Comparison of ENCODE assay signal across 18 mouse cellular contexts in the genomic region with DNA sequence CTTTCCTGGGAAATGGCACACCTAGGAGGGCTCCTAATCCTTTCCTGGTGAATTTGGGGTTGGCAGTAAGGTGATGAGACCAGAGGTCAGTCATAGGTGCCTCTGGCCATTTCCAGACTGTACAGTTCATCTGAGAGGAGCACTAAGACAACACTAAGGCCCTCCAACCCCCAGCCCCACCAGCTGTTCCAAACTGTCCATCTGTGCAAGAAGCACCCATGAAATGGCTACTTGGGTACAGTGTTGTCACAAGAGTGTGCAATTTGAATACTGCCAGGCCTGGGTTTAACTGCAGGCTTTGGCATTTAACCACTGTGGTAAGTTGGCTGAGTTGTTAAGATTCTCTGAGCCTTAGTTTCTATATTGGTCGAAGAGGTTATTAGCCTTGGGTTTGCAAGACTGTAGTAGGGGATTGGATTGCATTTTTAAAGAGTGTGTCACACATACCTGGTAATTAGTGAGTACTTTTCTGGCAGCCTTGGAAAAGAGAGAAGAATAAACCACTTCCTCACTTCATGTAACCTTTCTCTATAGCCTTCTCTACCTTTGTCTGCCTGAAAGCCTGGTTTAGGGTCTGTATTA. TPM values are rescaled to one million over a fixed set of nuclear protein-coding genes. Genes with fewer than 3 reads are reported as not detected.
DNase-seq lines count a peak whose midpoint lies in the region; ATAC-seq and TF ChIP-seq lines count a peak whose summit lies in the region.
"Had no signal": no experiment of that assay in that cellular context is flagged by ENCODE, and none has a peak within 500 bp of the region (broad histone marks: within the 10 kb centered on the region; RNA-seq: fewer than 3 reads in every experiment).

No protein-coding gene starts in this region.

- H3ac ChIP-seq in C2C12 (ENCODE audit: control insufficient read depth, insufficient read length, low read depth): no peak overlapping the region
- H3ac ChIP-seq in myocyte (ENCODE audit: control insufficient read depth, insufficient read length): no peak overlapping the region

- 0 out of 2 replicates have a peak overlapping the region, but pooled peaks have one; percentile 11 for H3K27ac ChIP-seq in heart, embryonic 10.5 days
- H3K27ac ChIP-seq in thymus, adult 2 months (ENCODE audit: control insufficient read depth, insufficient read depth, low read length): no peak overlapping the region
- H3K27ac ChIP-seq: forebrain, embryonic 13.5 days; hindbrain, embryonic 14.5 days; intestine, embryonic 15.5 days had no signal

- H3K9me3 ChIP-seq in heart, embryonic 10.5 days: no peaks in the 10 kb centered on the region
- H3K9me3 ChIP-seq: forebrain, embryonic 13.5 days; intestine, embryonic 15.5 days had no signal

- no peaks in the 10 kb centered on the region for H3K27me3 ChIP-seq in heart, embryonic 10.5 days (ENCODE audit: insufficient read depth, poor library complexity, severe bottlenecking)
- H3K27me3 ChIP-seq in C2C12 (ENCODE audit: control insufficient read depth, insufficient read depth, insufficient read length) (no peaks in the 10 kb centered on the region), Patski (no peaks in the 10 kb centered on the region), myocyte (ENCODE audit: control insufficient read depth, insufficient read depth, insufficient read length) (no peaks in the 10 kb centered on the region)
- no peaks in the 10 kb centered on the region for H3K27me3 ChIP-seq in thymus, adult 2 months (ENCODE audit: control insufficient read depth, insufficient read depth, low read length)
- H3K27me3 ChIP-seq: forebrain, embryonic 13.5 days; intestine, embryonic 15.5 days had no signal

- TF ChIP-seq CTCF in C2C12 (IDR thresholded peaks at IDR 0.05; ENCODE audit: control insufficient read depth, insufficient read depth, insufficient read length): no peak
- no peak for TF ChIP-seq CTCF in Patski (IDR thresholded peaks at IDR 0.05)
- no peak for TF ChIP-seq CTCF in thymus, adult 2 months (IDR thresholded peaks at IDR 0.05; ENCODE audit: borderline replicate concordance, control insufficient read depth, extremely low read depth, insufficient read depth, low read length, poor library complexity)

- ATAC-seq in Patski: peak; percentile 70
- ATAC-seq: forebrain, embryonic 13.5 days; intestine, embryonic 15.5 days had no signal

- no peak overlapping the region for H3K4me3 ChIP-seq in heart, embryonic 10.5 days
- H3K4me3 ChIP-seq in C2C12 (ENCODE audit: insufficient read depth, poor library complexity, severe bottlenecking) (no peak overlapping the region), myocyte (no peak overlapping the region)
- no peak overlapping the region for H3K4me3 ChIP-seq in thymus, adult 2 months (ENCODE audit: control insufficient read depth, insufficient read depth, low read length)
- H3K4me3 ChIP-seq: forebrain, embryonic 13.5 days; intestine, embryonic 15.5 days had no signal

- POLR2A ChIA-PET in Patski (lab: Charles Lee): interaction anchor here (0.9 to 1.6 kb wide), 7 partner anchors 8 to 56 kb away, joined by 3 to 8 read pairs (median 3); a partner anchor contains a TSS

- DNase-seq in heart, embryonic 10.5 days (ENCODE audit: low spot score): no peak
- no peak for DNase-seq in heart, postnatal 4 days
- peak; percentile 91 for DNase-seq in Patski (ENCODE audit: low read depth, low spot score)
- DNase-seq in cerebellum, postnatal 10 days: no peak
- no peak for DNase-seq in thymus, adult 2 months
- DNase-seq in left cerebral cortex, adult 18-20 months (ENCODE audit: low spot score in 2 of 2): no peak
- DNase-seq: adrenal gland, postnatal 10 days; cerebellum, adult 11 months; cerebellum, adult 8-10 months; cerebellum, postnatal 36 days; gastrocnemius, postnatal 10 days; heart, postnatal 10 days; kidney, adult 2 months had no signal

- in situ Hi-C loops in Patski (cut with MboI; ENCODE audit: low pct_unique_long_range_greater_than_20kb): no loop called here

- CTCF ChIA-PET in Patski (lab: Charles Lee): interaction anchor here (0.9 to 5.5 kb wide), 15 partner anchors 10 to 181 kb away, joined by 3 to 55 read pairs (median 4); a partner anchor contains a TSS

- H3K79me2 ChIP-seq in C2C12 (ENCODE audit: control insufficient read depth, insufficient read depth): peaks cover 9% of the 10 kb centered on the region
- H3K79me2 ChIP-seq in myocyte (ENCODE audit: control insufficient read depth, insufficient read depth): no peaks in the 10 kb centered on the region

- no peak for TF ChIP-seq POLR2A in myocyte (IDR thresholded peaks at IDR 0.05; ENCODE audit: insufficient read length, low read depth)
- no peak for TF ChIP-seq POLR2A in thymus, adult 2 months (IDR thresholded peaks at IDR 0.05; ENCODE audit: control insufficient read depth, extremely low read depth, insufficient read depth, low read length, poor library complexity)

- peak overlapping the region; percentile 26 for H3K4me2 ChIP-seq in myocyte (ENCODE audit: low read depth)
- H3K4me2 ChIP-seq: forebrain, embryonic 13.5 days; hindbrain, embryonic 14.5 days; intestine, embryonic 15.5 days had no signal

- H3K79me3 ChIP-seq in C2C12 (ENCODE audit: low read depth): no peaks in the 10 kb centered on the region

- H3K36me3 ChIP-seq in heart, embryonic 10.5 days: peaks cover 8% of the 10 kb centered on the region; the same call in 1 of the 2 replicates
- H3K36me3 ChIP-seq in C2C12 (ENCODE audit: control insufficient read depth, insufficient read depth) (peaks cover 17% of the 10 kb centered on the region), myocyte (ENCODE audit: control insufficient read depth, insufficient read depth) (peaks cover 8% of the 10 kb centered on the region)
- H3K36me3 ChIP-seq in thymus, adult 2 months (ENCODE audit: control insufficient read depth, insufficient read depth, low read length): no peaks in the 10 kb centered on the region
- H3K36me3 ChIP-seq: intestine, embryonic 15.5 days had no signal

- H3K4me1 ChIP-seq in heart, embryonic 10.5 days: peaks cover 41% of the 10 kb centered on the region
- no peaks in the 10 kb centered on the region for H3K4me1 ChIP-seq in thymus, adult 2 months (replicated peaks; ENCODE audit: control insufficient read depth, insufficient read depth, low read length)

- WGBS in heart, embryonic 10.5 days: 76% methylated on average over 1 of the region's 1 CpGs
- WGBS in thymus, adult 2 months: 90% methylated on average over 1 of the region's 1 CpGs

TF ChIP-seq in C2C12, 6 proteins besides CTCF, POLR2A, EP300 and RAD21:
- peak; percentile 93 for TF ChIP-seq FOSL1 (IDR thresholded peaks at IDR 0.05; ENCODE audit: insufficient read depth, low read length, poor library complexity, severe bottlenecking)
- TF ChIP-seq CEBPB (IDR thresholded peaks at IDR 0.05; ENCODE audit: low read depth): peak; percentile 24
- TF ChIP-seq USF1 (IDR thresholded peaks at IDR 0.05; ENCODE audit: low read depth): no peak
- no peak for TF ChIP-seq MAX (IDR thresholded peaks at IDR 0.05)
- TF ChIP-seq MYOD1 (IDR thresholded peaks at IDR 0.05; ENCODE audit: control insufficient read depth, insufficient read length, low read depth): peak; percentile 87
- no peak for TF ChIP-seq MYOG (IDR thresholded peaks at IDR 0.05; ENCODE audit: control insufficient read depth, extremely low read depth, insufficient read length)
TF ChIP-seq in C2C12: peak in this region for 3.

TF ChIP-seq in myocyte, 11 proteins besides CTCF, POLR2A, EP300 and RAD21:
- TF ChIP-seq E2F4 (IDR thresholded peaks at IDR 0.05; ENCODE audit: insufficient read depth): no peak
- peak in 2 of 3 experiments; percentile 77 to 86 for TF ChIP-seq MYOD1 (IDR thresholded peaks at IDR 0.05; ENCODE audit: control insufficient read depth in 1 of 3, insufficient read length in 2 of 3, low read depth in 2 of 3)
- no peak for TF ChIP-seq POLR2AphosphoS2 (IDR thresholded peaks at IDR 0.05; ENCODE audit: insufficient read length, low read depth)
- TF ChIP-seq TCF3 (IDR thresholded peaks at IDR 0.05; ENCODE audit: insufficient read length, low read depth): no peak
- TF ChIP-seq MYOG (IDR thresholded peaks at IDR 0.05; ENCODE audit: control insufficient read depth in 1 of 3, insufficient read depth in 1 of 3, insufficient read length in 2 of 3, low read depth in 2 of 3): peak in 1 of 3 experiments; percentile 61

RNA-seq across cellular contexts. Expression of a gene that starts 22.6 kb away (rescaled TPM):
- polyA plus RNA-seq in heart, embryonic 10.5 days (2016; fragmentation: Nextera tagmentation; extraction: Ambion mirVana): 10.4 and 11.3 TPM in 2 replicates
- 10 to 100 TPM; 14.8 to 15.4 TPM for total RNA-seq in heart, postnatal 4 days (2021)
- polyA plus RNA-seq in C2C12 (2012; fragmentation: generic; extraction: Trizol) (169 TPM), Patski (2021) (414 TPM), myocyte (2012; fragmentation: generic; extraction: Trizol) (68.1 TPM)
- 10.7 and 12.5 TPM in 2 replicates for polyA plus RNA-seq in thymus, adult 2 months (2012; rRNA removed)
- 10 to 100 TPM; 15.9 to 17.2 TPM for total RNA-seq in left cerebral cortex, adult 18-20 months (2021)

RNA-seq across cellular contexts. Expression of a gene that starts 41.3 kb away (rescaled TPM):
- polyA plus RNA-seq in heart, embryonic 10.5 days (2016; fragmentation: Nextera tagmentation; extraction: Ambion mirVana): 62.2 and 71.8 TPM in 2 replicates
- total RNA-seq in heart, postnatal 4 days (2021): 10 to 100 TPM; 92.0 to 95.7 TPM
- 72.1 TPM for polyA plus RNA-seq in C2C12 (2012; fragmentation: generic; extraction: Trizol)
- 229 TPM for polyA plus RNA-seq in Patski (2021)
- polyA plus RNA-seq in myocyte (2012; fragmentation: generic; extraction: Trizol): 51.0 TPM
- polyA plus RNA-seq in thymus, adult 2 months (2012; rRNA removed): 54.4 and 61.2 TPM in 2 replicates
- 100 to 1,000 TPM; 305 to 328 TPM for total RNA-seq in left cerebral cortex, adult 18-20 months (2021)
